Mouse (Mus musculus) frontal cortex, postnatal 14 days (tissue): Measurements from ENCODE around the gene Ube2n.
"Not testable (repeated sequence)": the region's sequence is repeated elsewhere in the genome, so short reads cannot be mapped to it uniquely, and the experiment has no call there.

Experiments used
- DNase-seq, 2 experiments: peaks; one replicate each; pipeline ENCODE4 v3.0.0; 2022; ENCODE audit warnings: low spot score in 2 of 2

The Ube2n gene

GRCm38 (mm10) chr10:95525871-95526270, 10.9 kb downstream of the Ube2n start:
- no peak for DNase-seq

- no peak for DNase-seq
Measured at GRCm38 (mm10) chr10:95526495-95527122, 11.7 kb downstream of the Ube2n start.

GRCm38 (mm10) chr10:95530551-95531121, 15.7 kb downstream of the Ube2n start:
- no peak for DNase-seq

GRCm38 (mm10) chr10:95532916-95533315, 18.0 kb downstream of the Ube2n start:
- DNase-seq: no peak

- DNase-seq: no peak
Measured at GRCm38 (mm10) chr10:95533382-95533781, 18.4 kb downstream of the Ube2n start.

- no peak for DNase-seq
Measured at GRCm38 (mm10) chr10:95535399-95536221, 20.7 kb downstream of the Ube2n start.

GRCm38 (mm10) chr10:95536222-95536541, 21.2 kb downstream of the Ube2n start:
- no peak for DNase-seq

- no peak for DNase-seq
Measured at GRCm38 (mm10) chr10:95539260-95539659, 24.3 kb downstream of the Ube2n start.

GRCm38 (mm10) chr10:95539841-95540240, 24.9 kb downstream of the Ube2n start:
- no peak for DNase-seq

GRCm38 (mm10) chr10:95542916-95543315, 28.0 kb downstream of the Ube2n start:
- DNase-seq: no peak

- no peak for DNase-seq
Measured at GRCm38 (mm10) chr10:95543377-95543776, 28.4 kb downstream of the Ube2n start.

- no peak for DNase-seq
Measured at GRCm38 (mm10) chr10:95544004-95544403, 29.1 kb downstream of the Ube2n start.

- DNase-seq: no peak
Measured at GRCm38 (mm10) chr10:95544651-95545050, 29.7 kb downstream of the Ube2n start.

- DNase-seq: no peak
Measured at GRCm38 (mm10) chr10:95545051-95545450, 30.1 kb downstream of the Ube2n start.

- DNase-seq: no peak
Measured at GRCm38 (mm10) chr10:95546178-95546577, 31.2 kb downstream of the Ube2n start.

GRCm38 (mm10) chr10:95548154-95548826, 33.3 kb downstream of the Ube2n start:
- no peak for DNase-seq

- not testable (repeated sequence) for DNase-seq
Measured at GRCm38 (mm10) chr10:95549080-95549479, 34.1 kb downstream of the Ube2n start.

GRCm38 (mm10) chr10:95550506-95550905, 35.6 kb downstream of the Ube2n start:
- no peak for DNase-seq

GRCm38 (mm10) chr10:95551752-95552151, 36.8 kb downstream of the Ube2n start:
- DNase-seq: no peak

GRCm38 (mm10) chr10:95552326-95552725, 37.4 kb downstream of the Ube2n start:
- DNase-seq: no peak

GRCm38 (mm10) chr10:95555866-95556265, 40.9 kb downstream of the Ube2n start:
- no peak for DNase-seq

GRCm38 (mm10) chr10:95557337-95557828, 42.4 kb downstream of the Ube2n start:
- DNase-seq: no peak
